Mouse (Mus musculus) midbrain, embryonic 15.5 days (tissue): Measurements from ENCODE around the gene Cdk2. TPM values are rescaled to one million over a fixed set of nuclear protein-coding genes. Genes with fewer than 3 reads are reported as not detected.
A peak's percentile ranks its signal among the peaks of the same experiment; 100 is the strongest.

Source experiments
- ATAC-seq: fragments of 200-750 bp; cut with Nextera tagmentation; replicated peaks from 2 replicates; pipeline ENCODE4 v1.8.0; 2017; ENCODE audit warnings: moderate TSS enrichment
- H3K27ac ChIP-seq: fragments of 300-500 bp; sonication (generic); 2 replicates; pipeline ENCODE4 v1.5.1; 2015; ENCODE audit warnings: mild to moderate bottlenecking, inconsistent platforms
- H3K27me3 ChIP-seq: fragments of 300-500 bp; sonication (generic); replicated peaks from 2 replicates; pipeline ENCODE4 v1.6.1; 2015; ENCODE audit warnings: inconsistent platforms
- H3K36me3 ChIP-seq: fragments of 300-500 bp; sonication (generic); replicated peaks from 2 replicates; pipeline ENCODE4 v1.6.1; 2015; ENCODE audit warnings: inconsistent platforms
- H3K4me1 ChIP-seq: fragments of 300-500 bp; sonication (generic); 2 replicates; pipeline ENCODE4 v1.6.1; 2015; ENCODE audit warnings: inconsistent platforms
- H3K4me2 ChIP-seq: fragments of 300-500 bp; sonication (generic); 2 replicates; pipeline ENCODE4 v1.6.1; 2015; ENCODE audit warnings: inconsistent platforms, mild to moderate bottlenecking, moderate library complexity
- H3K4me3 ChIP-seq: fragments of 300-500 bp; sonication (generic); 2 replicates; pipeline ENCODE4 v1.5.1; 2015; ENCODE audit warnings: mild to moderate bottlenecking, inconsistent platforms
- H3K9ac ChIP-seq: fragments of 300-500 bp; sonication (generic); 2 replicates; pipeline ENCODE4 v1.6.1; 2015; ENCODE audit warnings: mild to moderate bottlenecking, inconsistent platforms
- H3K9me3 ChIP-seq: fragments of 300-500 bp; sonication (generic); 2 replicates; pipeline ENCODE4 v1.6.1; 2016; ENCODE audit warnings: inconsistent platforms
- WGBS: fragments of 180-500 bp; shearing (Covaris S2); methylation state at CpG from one replicate; pipeline ENCODE4 v1.1.7; 2015; ENCODE audit warnings: mixed read lengths; 5-methylcytosine and 5-hydroxymethylcytosine counted together
- polyA plus RNA-seq: library from polyadenylated mRNA; unstranded; fragments of >200 nt; fragmentation: Nextera tagmentation; extraction: Ambion mirVana; gene quantifications from 2 replicates; pipeline ENCODE4 v1.2.1, GENCODE M21; 2015

Gene Cdk2
- 15.1 and 18.6 TPM in 2 replicates for polyA plus RNA-seq

GRCm38 (mm10) chr10:128704491-128705316 lies at the start of gene Cdk2:
Gene Cdk2 (minus strand): TSS chr10:128705031.
- peak; percentile 93 for ATAC-seq
- WGBS, result under 1% methylated on average over 61 of the region's 62 CpGs

GRCm38 (mm10) chr10:128748252-128748864 lies 43.5 kb upstream of the Cdk2 start:
- H3K9ac ChIP-seq, result peak overlapping the region; percentile 84
- peak; percentile 94 for ATAC-seq
- 0% methylated on average over 37 of the region's 37 CpGs for WGBS
- H3K27ac ChIP-seq, result peak overlapping the region; percentile 91
- peak overlapping the region; percentile 95 for H3K4me2 ChIP-seq
- H3K36me3 ChIP-seq, result no peaks in the 10 kb centered on the region
- no peaks in the 10 kb centered on the region for H3K9me3 ChIP-seq
- peaks cover 40% of the 10 kb centered on the region for H3K4me1 ChIP-seq
- peak overlapping the region; percentile 70 for H3K4me3 ChIP-seq
- peaks cover 18% of the 10 kb centered on the region for H3K27me3 ChIP-seq

More at GRCm38 (mm10) chr10:128704491-128705316, at the start of gene Cdk2:
- H3K9ac ChIP-seq, result peak within 1 kb of the TSS; percentile 33
- no peaks in the 10 kb centered on the region for H3K27me3 ChIP-seq
- H3K27ac ChIP-seq, result peak within 1 kb of the TSS; percentile 60
- H3K4me2 ChIP-seq, result peak within 1 kb of the TSS; percentile 84
- peak within 1 kb of the TSS; percentile 60 for H3K4me3 ChIP-seq
- H3K9me3 ChIP-seq, result no peaks in the 10 kb centered on the region
- peaks cover 12% of the 10 kb centered on the region for H3K4me1 ChIP-seq
- no peaks in the 10 kb centered on the region for H3K36me3 ChIP-seq

GRCm38 (mm10) chr10:128747646-128748251 lies 42.9 kb upstream of the Cdk2 start, which contains the start of gene Pym1:
Gene Pym1 (plus strand): TSS chr10:128747889.
- H3K4me2 ChIP-seq, result peak within 1 kb of the TSS; percentile 95
- peak within 1 kb of the TSS; percentile 84 for H3K9ac ChIP-seq
- H3K4me1 ChIP-seq, result peaks cover 46% of the 10 kb centered on the region
- peak; percentile 56 for ATAC-seq
- no peaks in the 10 kb centered on the region for H3K36me3 ChIP-seq
- no peaks in the 10 kb centered on the region for H3K9me3 ChIP-seq
- peak within 1 kb of the TSS; percentile 70 for H3K4me3 ChIP-seq
- peak within 1 kb of the TSS; percentile 91 for H3K27ac ChIP-seq
- H3K27me3 ChIP-seq, result peaks cover 22% of the 10 kb centered on the region
- WGBS, result under 1% methylated on average over 36 of the region's 36 CpGs

GRCm38 (mm10) chr10:128746972-128747645 lies 42.3 kb upstream of the Cdk2 start:
- peak overlapping the region; percentile 70 for H3K4me3 ChIP-seq
- peak overlapping the region; percentile 84 for H3K9ac ChIP-seq
- H3K4me2 ChIP-seq, result peak overlapping the region; percentile 95
- ATAC-seq, result no peak
- H3K4me1 ChIP-seq, result peaks cover 46% of the 10 kb centered on the region
- H3K27ac ChIP-seq, result peak overlapping the region; percentile 91
- 44% methylated on average over 9 of the region's 9 CpGs for whole genome bisulfite sequencing
- no peaks in the 10 kb centered on the region for H3K9me3 ChIP-seq
- H3K36me3 ChIP-seq, result no peaks in the 10 kb centered on the region
- H3K27me3 ChIP-seq, result peaks cover 28% of the 10 kb centered on the region

GRCm38 (mm10) chr10:128745946-128746613 lies 41.2 kb upstream of the Cdk2 start:
- 95% methylated on average over 10 of the region's 10 CpGs for WGBS
- Histone ChIP-seq H3K9ac (no peak overlapping the region), H3K27ac (no peak overlapping the region), H3K4me3 (no peak overlapping the region), H3K36me3 (no peaks in the 10 kb centered on the region), H3K9me3 (no peaks in the 10 kb centered on the region), H3K27me3 (peaks cover 37% of the 10 kb centered on the region), H3K4me1 (peaks cover 44% of the 10 kb centered on the region), H3K4me2 (no peak overlapping the region)
- no peak for ATAC-seq

- no peak for ATAC-seq
- H3K27me3 ChIP-seq, result peaks cover 43% of the 10 kb centered on the region
- peak within 1 kb of the TSS; percentile 61 for H3K4me3 ChIP-seq
Observed at GRCm38 (mm10) chr10:128744680-128745601, 40.1 kb upstream of the Cdk2 start, which contains the start of gene Dgka. Gene Dgka (minus strand): TSS chr10:128744855.

GRCm38 (mm10) chr10:128744211-128744610 lies 39.4 kb upstream of the Cdk2 start:
- Histone ChIP-seq H3K4me1 (peaks cover 30% of the 10 kb centered on the region), H3K4me2 (peak overlapping the region; percentile 95), H3K36me3 (no peaks in the 10 kb centered on the region), H3K27ac (no peak overlapping the region), H3K9me3 (no peaks in the 10 kb centered on the region), H3K4me3 (peak overlapping the region; percentile 61), H3K27me3 (peaks cover 43% of the 10 kb centered on the region), H3K9ac (peak overlapping the region; percentile 70; the same call in 1 of the 2 replicates)
- 18% methylated on average over 8 of the region's 8 CpGs for WGBS
- ATAC-seq, result no peak

More at GRCm38 (mm10) chr10:128744680-128745601, 40.1 kb upstream of the Cdk2 start, which contains the start of gene Dgka:
- Histone ChIP-seq H3K27ac (0 out of 2 replicates have a peak within 1 kb of the TSS, but pooled peaks have one; percentile 9), H3K4me1 (peaks cover 37% of the 10 kb centered on the region), H3K9me3 (no peaks in the 10 kb centered on the region), H3K9ac (peak within 1 kb of the TSS; percentile 70), H3K36me3 (no peaks in the 10 kb centered on the region), H3K4me2 (peak within 1 kb of the TSS; percentile 95)
- WGBS, result 20% methylated on average over 18 of the region's 18 CpGs

- Histone ChIP-seq H3K36me3 (no peaks in the 10 kb centered on the region), H3K4me1 (peaks cover 27% of the 10 kb centered on the region), H3K9me3 (no peaks in the 10 kb centered on the region), H3K4me2 (peak overlapping the region; percentile 95), H3K4me3 (peak overlapping the region; percentile 61), H3K27ac (0 out of 2 replicates have a peak overlapping the region, but pooled peaks have one; percentile 9), H3K27me3 (peaks cover 43% of the 10 kb centered on the region), H3K9ac (peak overlapping the region; percentile 70)
- no peak; the same call in 1 of the 2 replicates for ATAC-seq
- 0% methylated on average over 37 of the region's 37 CpGs for WGBS
Observed at GRCm38 (mm10) chr10:128743791-128744191, 39.0 kb upstream of the Cdk2 start.

GRCm38 (mm10) chr10:128743235-128743634 lies 38.4 kb upstream of the Cdk2 start:
- H3K4me2 ChIP-seq, result peak overlapping the region; percentile 95
- 12% methylated on average over 7 of the region's 7 CpGs for WGBS
- peaks cover 27% of the 10 kb centered on the region for H3K4me1 ChIP-seq
- H3K9me3 ChIP-seq, result no peaks in the 10 kb centered on the region
- no peak overlapping the region for H3K27ac ChIP-seq
- ATAC-seq, result no peak
- H3K4me3 ChIP-seq, result peak overlapping the region; percentile 61
- H3K27me3 ChIP-seq, result peaks cover 43% of the 10 kb centered on the region
- no peaks in the 10 kb centered on the region for H3K36me3 ChIP-seq
- H3K9ac ChIP-seq, result peak overlapping the region; percentile 70; the same call in 1 of the 2 replicates

GRCm38 (mm10) chr10:128742616-128743015 lies 37.8 kb upstream of the Cdk2 start:
- 46% methylated on average over 4 of the region's 4 CpGs for WGBS
- Histone ChIP-seq H3K9me3 (no peaks in the 10 kb centered on the region), H3K27ac (no peak overlapping the region), H3K36me3 (no peaks in the 10 kb centered on the region), H3K4me1 (peaks cover 27% of the 10 kb centered on the region), H3K4me2 (no peak overlapping the region), H3K4me3 (no peak overlapping the region), H3K27me3 (peaks cover 43% of the 10 kb centered on the region), H3K9ac (no peak overlapping the region)
- no peak for ATAC-seq
